Mouse (Mus musculus) adrenal gland (tissue): ENCODE results near the gene Gm43552.

Experiments used
- intact Hi-C: fragments of 180-260 bp; cut with DNase I; formaldehyde crosslinking; loops from one replicate; pipeline ENCODE4 v1.15.1; 2025

The Gm43552 gene

DNA sequence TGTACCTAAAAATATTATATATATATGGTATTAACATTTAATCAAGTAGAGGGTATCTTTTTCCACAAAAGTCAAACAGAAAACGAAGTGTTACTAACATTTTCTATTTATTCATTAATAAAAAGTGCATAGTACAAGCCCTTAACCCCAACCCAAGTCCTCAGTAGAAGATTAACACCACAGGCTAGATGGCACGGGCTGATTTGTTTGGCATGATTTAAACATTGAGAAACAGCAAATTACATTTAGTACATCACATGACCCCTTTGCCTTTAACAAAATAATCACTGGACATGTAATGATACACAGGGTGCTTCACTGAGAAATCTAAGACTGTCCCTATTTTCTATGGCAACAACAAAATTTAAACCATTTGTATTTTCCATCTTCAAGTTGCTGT lies 45.9 kb downstream of the Gm43552 start:
- intact Hi-C loops, result no loop called here

GRCm38 (mm10) chr5:65444981-65445380 lies 47.7 kb downstream of the Gm43552 start:
- intact Hi-C loops, result no loop called here

DNA sequence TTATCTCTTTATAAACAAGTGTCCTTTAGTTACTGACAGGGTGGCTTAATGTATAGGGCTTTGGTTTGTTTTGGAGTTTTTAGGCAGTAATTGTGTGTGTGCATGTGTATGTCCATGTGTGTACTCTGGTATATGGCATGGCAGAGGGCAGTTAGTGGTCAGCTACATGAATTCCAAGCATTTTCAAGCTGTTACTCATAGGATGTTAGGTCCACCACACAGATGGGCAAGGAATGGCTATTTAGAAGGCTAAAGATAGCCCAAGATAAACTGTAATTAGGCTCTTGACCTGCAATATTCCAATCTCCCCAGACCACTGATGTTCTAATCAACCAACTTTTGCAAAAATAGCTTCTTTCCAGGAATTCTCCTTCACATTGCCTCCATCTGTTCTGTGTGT lies 54.6 kb downstream of the Gm43552 start:
- intact Hi-C loops, result no loop called here

DNA sequence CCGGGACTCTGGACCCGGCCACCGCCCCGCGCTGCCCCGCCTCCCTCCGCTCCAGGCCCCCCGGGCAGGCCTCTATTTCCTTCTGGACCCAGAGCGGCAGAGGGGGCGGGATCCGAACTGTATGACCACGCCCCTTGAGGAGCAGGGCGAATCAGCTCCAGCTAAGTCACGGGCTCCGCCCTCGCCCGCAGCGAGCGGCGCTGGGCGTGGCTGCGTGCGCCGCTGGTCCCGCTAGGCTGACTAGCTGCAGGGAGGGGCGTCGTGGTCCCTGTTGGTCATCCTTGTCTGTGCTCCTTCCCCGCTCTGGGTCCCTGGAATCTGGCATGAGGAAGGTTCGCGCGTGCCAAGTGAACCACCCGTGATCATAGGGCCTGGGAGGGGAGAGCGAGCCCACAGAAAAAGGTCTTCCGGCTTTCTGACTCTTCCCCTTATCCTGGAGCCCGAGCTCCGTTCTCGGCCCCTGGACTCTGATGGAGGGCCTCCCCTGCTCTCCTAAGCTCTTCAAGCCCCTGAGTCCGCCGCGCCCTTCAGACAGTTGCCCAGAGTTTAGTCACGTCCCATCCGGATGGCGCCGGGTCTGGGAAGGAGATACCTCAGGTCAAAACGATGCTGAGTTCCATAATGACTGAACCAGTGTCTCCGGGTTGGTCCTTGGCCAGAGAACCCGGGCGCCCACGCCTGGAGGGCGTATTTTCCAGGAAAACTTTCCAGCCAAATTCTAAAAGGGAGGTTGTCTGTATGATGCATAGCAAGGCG lies 56.6 kb downstream of the Gm43552 start, which contains the start of gene Ugdh:
Gene Ugdh, minus strand, starts transcription at position 144 of the 756 bp plus-strand sequence.
- intact Hi-C loops, result no loop called here

DNA sequence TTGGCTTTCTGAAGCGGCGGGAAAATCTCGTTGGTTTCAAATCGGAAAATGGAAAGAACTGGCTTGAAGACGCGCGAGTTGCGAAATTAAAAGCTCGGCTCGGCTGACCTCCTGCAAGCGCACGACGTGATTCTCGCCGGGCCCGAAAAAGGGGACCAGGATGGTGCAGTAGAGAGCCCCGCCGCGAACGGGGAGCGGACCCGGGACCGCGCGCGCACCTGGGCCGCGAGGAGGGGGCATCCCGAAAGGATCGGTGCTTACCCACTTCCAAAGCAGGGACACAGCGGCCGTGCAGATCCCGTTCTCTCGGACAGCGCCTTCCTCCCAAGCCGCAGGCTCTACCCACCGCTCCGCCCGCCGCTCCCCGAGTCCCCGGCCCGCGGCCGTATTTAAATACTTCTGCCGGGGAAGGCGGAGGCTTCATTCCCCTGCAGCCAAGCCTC lies 57.2 kb downstream of the Gm43552 start:
- intact Hi-C loops, result no loop called here

- intact Hi-C loops, result no loop called here
Measured at GRCm38 (mm10) chr5:65434471-65435362, 57.9 kb downstream of the Gm43552 start.

- intact Hi-C loops, result no loop called here
Measured at GRCm38 (mm10) chr5:65429441-65429840, 63.2 kb downstream of the Gm43552 start.

GRCm38 (mm10) chr5:65428321-65428720 lies 64.3 kb downstream of the Gm43552 start:
- intact Hi-C loops, result no loop called here

DNA sequence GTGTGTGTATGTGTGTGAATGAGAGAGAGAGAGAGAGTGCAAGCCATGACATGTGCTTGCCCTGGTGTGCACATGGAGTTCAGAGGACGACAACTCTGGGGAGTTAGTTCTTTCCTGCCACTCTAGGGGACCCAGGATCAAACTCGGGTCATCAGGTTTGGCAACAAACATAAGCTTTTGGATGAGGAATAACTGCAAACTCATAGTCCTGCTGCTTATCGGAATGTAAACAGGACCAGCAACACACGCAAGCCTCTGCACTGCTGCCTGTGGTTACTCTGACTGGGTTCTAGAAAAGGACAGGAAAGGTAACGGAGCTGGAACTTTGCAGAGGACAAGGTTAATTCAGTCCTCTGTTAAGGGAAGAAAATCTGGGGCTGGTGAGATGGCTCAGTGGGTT lies 67.4 kb downstream of the Gm43552 start:
- intact Hi-C loops, result no loop called here

GRCm38 (mm10) chr5:65424215-65424614 lies 68.4 kb downstream of the Gm43552 start:
- intact Hi-C loops, result no loop called here

DNA sequence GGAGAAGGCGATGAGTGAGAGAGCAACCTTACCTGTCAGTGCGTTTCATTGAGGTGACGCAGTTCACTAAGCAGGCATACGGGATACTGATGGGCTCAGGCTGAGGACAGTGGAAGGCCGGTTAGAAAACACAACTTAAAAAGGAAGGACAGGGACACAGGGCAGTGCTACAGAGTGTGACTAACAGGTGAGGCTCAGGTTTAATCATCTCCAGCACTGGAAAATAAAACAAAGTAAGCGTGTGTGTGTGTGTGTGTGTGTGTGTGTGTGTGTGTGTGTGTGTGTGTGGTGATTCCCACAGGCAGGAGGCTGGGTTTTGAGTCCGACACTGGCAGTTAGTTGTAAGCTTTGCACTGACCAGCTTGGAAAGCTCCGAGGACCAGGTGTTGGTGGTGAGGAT lies 69.8 kb downstream of the Gm43552 start:
- intact Hi-C loops, result no loop called here

GRCm38 (mm10) chr5:65420822-65421221 lies 71.8 kb downstream of the Gm43552 start:
- intact Hi-C loops, result no loop called here

GRCm38 (mm10) chr5:65419136-65419535 lies 73.5 kb downstream of the Gm43552 start:
- intact Hi-C loops, result no loop called here

- intact Hi-C loops, result no loop called here
Measured at GRCm38 (mm10) chr5:65415653-65416458, 76.8 kb downstream of the Gm43552 start.

DNA sequence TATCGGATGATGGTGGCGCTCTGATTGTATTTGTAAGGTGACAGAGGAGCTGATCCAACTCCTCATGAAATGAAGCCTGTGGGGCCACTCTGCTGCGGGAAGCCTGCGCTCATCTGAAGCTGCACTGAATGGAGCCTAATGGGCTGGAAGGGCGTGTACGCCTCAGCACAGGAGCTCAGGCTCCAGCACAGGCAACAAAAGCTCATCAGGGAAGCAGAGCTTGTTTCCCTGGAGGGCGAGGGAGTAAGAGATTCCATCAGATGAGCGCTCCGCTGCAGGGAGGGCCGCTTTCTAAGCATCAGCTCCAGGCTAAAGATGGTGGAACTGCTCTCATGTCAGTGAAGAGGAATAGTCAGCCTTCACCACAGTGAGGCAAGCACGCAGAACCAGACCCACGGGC lies 84.6 kb downstream of the Gm43552 start:
- intact Hi-C loops, result loop anchor here (10.0 kb wide), 1 partner anchor 207 kb away; no protein-coding TSS in a partner anchor

DNA sequence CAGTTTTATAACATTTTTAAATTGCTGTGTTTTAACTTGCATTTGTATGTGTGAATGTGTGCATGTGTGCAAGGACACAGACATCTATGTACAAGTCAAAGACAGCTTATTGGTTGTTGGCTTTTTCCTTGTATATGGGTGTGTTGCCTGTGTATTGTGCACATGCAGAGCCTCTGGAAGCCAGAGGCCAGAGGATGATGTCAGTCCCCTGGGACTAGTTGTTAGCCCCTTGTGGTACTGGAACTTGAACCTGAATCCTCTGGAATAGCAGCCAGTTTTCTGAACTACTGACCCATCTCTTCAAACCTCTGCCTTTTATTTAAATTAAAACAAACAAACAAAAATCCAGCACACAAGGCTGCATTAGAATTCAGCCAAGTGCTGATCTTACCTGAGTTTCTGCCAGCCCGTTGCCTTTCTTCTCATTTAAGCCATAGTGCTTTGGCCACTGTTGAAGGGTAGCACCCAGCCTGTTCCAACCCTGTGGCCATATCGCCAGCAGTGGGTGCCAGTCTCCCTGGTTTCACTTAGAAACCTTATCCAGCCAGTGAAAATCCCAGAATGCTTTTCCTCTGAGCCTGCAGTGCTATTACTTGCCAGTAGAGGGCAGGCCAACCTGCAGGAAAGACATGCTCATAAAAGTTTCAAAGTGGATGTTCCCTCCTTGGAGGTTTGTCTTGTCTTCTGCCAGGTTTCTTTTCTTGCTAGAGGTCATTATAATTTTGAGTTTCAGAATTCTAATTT lies 91.2 kb downstream of the Gm43552 start:
- intact Hi-C loops, result loop anchor here (2.0 to 10.0 kb wide), 2 partner anchors 213 to 295 kb away; no protein-coding TSS in a partner anchor

DNA sequence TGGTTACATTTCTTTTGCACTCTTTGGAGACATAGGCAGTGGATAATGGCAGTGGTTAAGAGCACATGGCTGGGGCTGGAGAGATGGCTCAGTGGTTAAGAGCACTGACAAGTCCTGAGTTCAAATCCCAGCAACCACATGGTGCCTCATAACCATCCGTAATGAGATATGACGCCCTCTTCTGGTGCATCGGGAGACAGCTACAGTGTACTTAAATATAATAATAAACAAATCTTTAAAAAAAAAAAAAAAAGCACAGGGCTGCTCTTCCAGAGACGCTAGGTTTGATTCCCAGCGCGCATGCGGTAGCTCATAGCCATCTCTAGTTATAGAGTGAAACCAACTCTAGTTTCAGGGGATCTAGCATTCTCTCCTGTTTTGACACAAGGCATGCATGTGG lies 98.2 kb downstream of the Gm43552 start:
- intact Hi-C loops, result loop anchor here (5.0 kb wide), 1 partner anchor 57 kb away; the partner anchor contains the start of gene Rfc1

DNA sequence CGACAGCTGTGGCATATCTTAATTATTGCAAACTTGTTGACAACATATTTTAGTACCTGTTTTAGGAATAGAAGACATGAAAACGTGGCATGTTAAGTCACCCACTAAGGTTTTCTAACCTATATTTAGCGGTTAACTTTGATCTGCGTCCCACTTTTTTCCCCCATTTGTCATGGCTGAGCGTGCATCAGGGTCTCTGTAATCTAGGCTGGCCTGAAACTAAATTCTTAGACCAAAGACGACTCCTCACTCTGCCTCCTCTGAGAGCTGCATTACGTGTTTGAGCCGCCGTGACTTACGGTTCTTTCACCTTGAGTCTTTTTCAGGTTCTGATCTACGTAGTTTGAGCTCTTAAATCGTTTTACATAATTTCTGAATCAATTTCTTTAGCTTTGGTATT lies 100.9 kb downstream of the Gm43552 start:
- intact Hi-C loops, result loop anchor here (5.0 kb wide), 1 partner anchor 54 kb away; the partner anchor contains the start of gene Rfc1

DNA sequence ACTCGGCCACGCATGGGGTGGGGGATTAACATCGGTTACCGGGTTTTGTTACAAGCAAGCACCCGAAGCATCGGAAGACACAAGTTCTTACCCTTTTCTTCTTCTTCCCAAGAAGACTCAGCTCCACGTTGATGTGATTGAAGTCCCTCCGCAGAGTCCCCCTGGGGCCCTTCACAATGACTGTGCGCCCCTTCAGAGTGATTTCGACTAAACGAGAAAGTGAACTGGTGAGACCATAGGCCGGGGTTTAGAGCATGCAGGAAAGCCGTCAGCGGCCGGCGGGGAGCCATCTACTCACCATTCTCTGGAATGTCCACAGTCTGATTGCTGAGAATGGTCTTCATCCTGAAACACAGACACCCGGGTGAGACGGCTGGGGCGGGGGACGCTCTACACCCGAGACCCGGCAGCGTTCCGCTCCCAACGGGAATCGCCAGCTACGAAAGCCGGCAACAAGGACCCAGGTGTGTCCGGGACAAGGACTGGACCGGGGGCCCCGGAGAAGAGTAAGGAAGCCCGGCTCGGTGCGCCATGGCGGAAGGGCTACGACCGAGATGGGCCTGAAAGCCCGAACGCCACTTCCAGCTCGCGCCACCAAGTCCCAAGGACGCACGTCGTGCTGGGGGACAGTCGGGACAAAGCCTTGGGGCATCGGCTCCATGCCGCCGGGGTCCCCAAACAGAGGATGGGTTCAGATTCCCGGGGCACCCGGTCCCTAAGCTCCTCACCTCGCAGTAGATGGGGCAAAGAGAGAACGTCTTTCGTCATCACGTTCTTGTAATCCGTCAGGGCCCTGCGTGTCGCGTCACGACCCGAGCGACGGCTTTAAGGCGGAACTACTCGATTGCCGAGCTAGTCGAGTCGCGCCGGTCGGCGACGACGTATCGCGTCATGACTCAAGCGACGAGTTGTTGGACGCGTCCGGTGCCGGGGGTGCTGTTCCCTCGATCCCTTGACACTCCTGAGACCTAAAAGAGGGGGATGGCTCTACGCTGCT lies 101.7 kb downstream of the Gm43552 start, which contains the start of the genes Rpl9 and Lias:
Gene Rpl9, minus strand, starts transcription at position 797 of the 997 bp plus-strand sequence.
Gene Lias, plus strand, starts transcription at position 850 of the 997 bp plus-strand sequence.
- intact Hi-C loops, result loop anchor here (5.0 kb wide), 1 partner anchor 54 kb away; the partner anchor contains the start of gene Rfc1
